Mouse (Mus musculus): ENCODE results near the gene Olfr588-ps1.
"Not testable (repeated sequence)": the region's sequence is repeated elsewhere in the genome, so short reads cannot be mapped to it uniquely, and the experiment has no call there.

Olfr588-ps1 gene

DNA sequence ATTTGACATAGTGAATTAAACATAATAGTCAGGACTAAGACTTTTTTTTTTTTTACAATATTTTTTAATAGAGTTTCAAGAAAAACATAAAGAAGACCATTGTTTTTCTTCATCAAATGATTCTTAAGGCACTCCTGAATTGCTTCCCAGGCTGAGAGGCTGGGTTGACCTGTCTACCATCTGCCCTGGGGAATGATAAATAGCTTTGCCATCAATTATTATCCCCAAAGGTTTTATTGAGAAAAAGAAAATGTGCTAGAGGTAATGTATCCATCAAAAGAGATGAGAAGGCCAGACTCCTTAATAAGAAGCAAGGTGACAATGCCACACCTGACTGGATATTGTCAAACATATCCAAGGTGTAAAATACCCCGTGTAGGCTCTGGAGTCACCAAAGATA is at the start of gene Olfr588-ps1:
TSS of gene Olfr588-ps1 (plus strand) at position 301 of the 400 bp plus-strand sequence.
- DNase-seq (ENCODE audit: low spot score): no peak

DNA sequence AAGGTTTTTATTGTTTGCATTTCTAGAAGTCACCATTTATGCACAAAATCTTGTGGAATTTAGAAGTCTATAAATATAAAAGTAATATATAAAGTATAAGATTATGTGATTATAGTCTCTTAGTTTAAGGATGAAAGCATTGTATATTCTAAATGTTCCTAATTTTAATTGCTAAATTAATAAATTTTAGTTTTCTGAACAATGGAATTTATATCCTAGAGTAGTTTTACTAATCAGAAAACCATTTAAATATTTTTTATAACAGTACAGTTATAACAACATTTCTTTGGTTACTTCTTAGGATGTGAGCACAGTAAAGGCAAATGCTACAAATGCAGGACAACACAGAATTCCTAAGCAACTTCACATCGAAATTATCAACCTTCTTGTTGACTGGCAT is 43.3 kb upstream of the Olfr588-ps1 start, which contains the start of gene Olfr585:
TSS of gene Olfr585 (plus strand) at position 301 of the 400 bp plus-strand sequence.
- DNase-seq (ENCODE audit: low spot score): no peak

- DNase-seq (ENCODE audit: low spot score): no peak
These were observed 21.3 kb upstream of the Olfr588-ps1 start for GRCm38 (mm10) chr7:103119406-103119805.

DNA sequence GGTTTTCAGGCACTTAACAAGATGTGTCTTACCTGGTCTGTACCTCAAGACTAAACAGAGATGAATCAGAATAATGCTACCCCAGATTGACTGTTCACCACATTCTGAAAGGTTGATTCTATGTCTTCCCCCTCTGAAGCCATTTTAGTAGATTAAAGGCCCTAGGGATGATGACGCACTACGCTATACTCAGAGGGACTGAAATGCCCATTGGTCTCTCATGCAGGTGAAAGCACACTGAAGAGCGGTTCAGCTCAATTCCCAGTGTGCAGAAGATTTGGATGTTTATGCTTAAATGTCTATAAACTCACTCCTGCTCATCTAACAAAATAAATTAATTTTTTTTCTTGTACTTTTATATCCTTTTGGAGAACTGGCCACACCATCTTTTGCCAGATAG is 15.1 kb upstream of the Olfr588-ps1 start, which contains the start of gene Olfr586:
TSS of gene Olfr586 (minus strand) at position 101 of the 400 bp plus-strand sequence.
- DNase-seq (ENCODE audit: low spot score): no peak

- no peak for DNase-seq (ENCODE audit: low spot score)
These were observed 15.6 kb downstream of the Olfr588-ps1 start, which contains the start of gene Olfr589 for GRCm38 (mm10) chr7:103156256-103156655. TSS of gene Olfr589 (minus strand) at chr7:103156356.

DNA sequence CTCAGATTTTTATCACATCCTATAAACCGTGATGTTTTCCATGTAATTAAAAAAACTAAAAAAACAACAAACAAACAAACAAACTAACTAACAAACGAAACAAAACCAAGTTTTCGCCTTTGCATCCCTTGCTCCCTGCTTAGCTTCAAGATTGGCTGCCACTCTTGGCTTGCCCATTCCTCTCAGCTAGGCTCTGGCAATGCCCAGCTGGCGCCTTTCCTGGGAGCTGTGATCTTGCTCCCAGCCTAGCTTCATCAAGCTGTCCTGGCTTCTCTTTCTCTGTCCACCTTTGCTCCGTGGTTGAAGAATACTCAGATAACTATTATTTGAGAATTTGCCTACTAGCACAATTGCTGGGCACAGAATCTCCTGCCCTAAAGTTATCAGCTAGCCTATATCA is 29.0 kb downstream of the Olfr588-ps1 start:
- no peak for DNase-seq (ENCODE audit: low spot score)

GRCm38 (mm10) chr7:103178240-103178639 is 37.6 kb downstream of the Olfr588-ps1 start, which contains the start of gene Olfr591:
TSS of gene Olfr591 (minus strand) at chr7:103178340.
- DNase-seq (ENCODE audit: low spot score): no peak

DNA sequence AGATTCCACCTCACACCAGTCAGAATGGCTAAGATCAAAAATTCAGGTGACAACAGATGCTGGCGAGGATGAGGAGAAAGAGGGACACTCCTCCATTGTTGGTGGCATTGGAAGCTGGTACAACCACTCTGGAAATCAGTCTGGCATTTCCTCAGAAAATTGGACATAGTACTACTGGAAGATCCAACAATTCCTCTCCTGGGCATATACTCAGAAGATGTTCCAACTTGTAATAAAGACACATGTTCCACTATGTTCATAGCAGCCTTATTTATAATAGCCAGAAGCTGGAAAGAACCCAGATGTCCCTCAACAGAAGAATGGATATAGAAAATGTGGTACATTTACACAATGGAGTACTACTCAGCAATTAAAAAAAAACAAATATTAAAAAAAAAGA is 43.8 kb downstream of the Olfr588-ps1 start, which contains the start of gene Olfr592:
TSS of gene Olfr592 (plus strand) at position 301 of the 400 bp plus-strand sequence.
- DNase-seq (ENCODE audit: low spot score): not testable (repeated sequence)
